Mouse (Mus musculus) kidney, adult 2 months (tissue): ENCODE measurements at regions not wholly inside any gene's neighbourhood (a gene's known extent, or its start where the extent isn't known, plus 50 kb on each side); places are given as distances from the start of the nearest gene placed in this dataset.

Experiments
- CTCF ChIP-seq: fragments of 200-500 bp; conservative IDR thresholded peaks from 2 replicates; pipeline ENCODE4 v1.5.1; 2011; ENCODE audit warnings: low read depth, mild to moderate bottlenecking, control low read depth, low read length, moderate library complexity, mixed read lengths; ENCODE audit not compliant: insufficient read depth, insufficient read length
- POLR2A ChIP-seq: fragments of 200-500 bp; IDR thresholded peaks from one replicate; pipeline ENCODE4 v1.6.1; 2011; ENCODE audit warnings: low read depth, low read length, control low read depth

- no peak for TF ChIP-seq CTCF
- TF ChIP-seq POLR2A = no peak
Measured at GRCm38 (mm10) chr1:105084556-105084955, 272.0 kb downstream of the Rnf152 start.
